Mouse (Mus musculus): ENCODE measurements at regions not wholly inside any gene's neighbourhood (a gene's known extent, or its start where the extent isn't known, plus 50 kb on each side); places are given as distances from the start of the nearest gene placed in this dataset.

DNA sequence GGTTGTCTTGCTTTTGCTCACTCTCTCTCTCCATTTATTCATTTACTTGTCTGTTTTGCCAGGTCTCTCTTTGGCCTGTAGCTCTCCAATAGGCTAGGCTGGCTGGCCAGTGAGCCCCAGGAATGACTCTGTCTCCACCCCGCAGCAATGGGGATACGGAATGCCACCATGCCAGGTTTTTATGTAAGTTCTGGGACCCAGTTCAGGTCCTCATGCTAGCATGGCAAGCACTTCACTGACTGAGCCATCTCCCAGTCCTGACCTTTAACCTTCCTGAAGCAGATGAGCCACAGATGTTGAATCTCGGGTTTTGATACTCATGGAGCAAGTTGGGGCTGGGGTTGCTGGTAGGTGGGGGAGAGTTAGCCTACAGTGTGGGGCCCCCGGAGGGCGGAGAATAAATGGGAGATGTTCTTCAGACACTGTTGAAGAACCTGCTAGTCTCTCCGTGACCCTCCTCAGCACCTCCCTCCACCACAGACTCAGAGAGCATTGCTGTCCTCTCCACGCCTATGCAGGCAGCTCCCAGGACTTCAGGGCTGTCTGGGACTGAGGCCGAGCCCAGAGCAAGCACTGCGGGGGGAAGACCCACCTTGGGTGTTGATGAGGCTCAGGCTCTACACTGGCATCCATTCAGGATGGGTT is 83.9 kb downstream of the Gm11733 start:
- TF ChIP-seq CTCF (IDR thresholded peaks at IDR 0.05; ENCODE audit: low read depth) (no peak), EP300 (IDR thresholded peaks at IDR 0.05; ENCODE audit: low read depth) (no peak)

All from liver, embryonic 14.5 days (tissue).